In the genomic region with DNA sequence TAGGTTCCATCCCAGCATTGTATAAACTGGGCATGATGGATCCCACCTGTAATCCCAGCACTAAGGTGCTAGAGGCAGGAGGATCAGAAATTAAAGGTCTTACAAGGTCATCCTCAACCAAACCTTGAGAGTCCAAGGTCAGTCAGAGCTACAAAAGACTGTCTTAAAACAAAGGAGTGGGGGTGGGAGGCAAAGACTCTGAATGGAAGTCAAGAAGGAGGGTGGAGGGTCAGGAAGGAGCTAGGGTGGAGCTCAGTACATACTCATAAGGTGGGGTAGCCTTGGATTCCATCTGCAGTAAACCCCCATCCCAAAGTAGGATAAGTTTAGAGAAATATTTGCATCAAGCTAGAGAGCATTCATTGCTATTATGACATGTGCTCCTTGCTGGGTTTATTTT, we compare ENCODE assay signal across 27 mouse cellular contexts. TPM values are rescaled to one million over a fixed set of nuclear protein-coding genes. Genes with fewer than 3 reads are reported as not detected.
"Had no signal": no experiment of that assay in that cellular context is flagged by ENCODE, and none has a peak within 500 bp of the region (broad histone marks: within the 10 kb centered on the region; RNA-seq: fewer than 3 reads in every experiment).

No protein-coding gene starts in this region.

- H3K4me3 ChIP-seq: heart, adult 2 months; heart, embryonic 13.5 days; heart, embryonic 15.5 days; hindbrain, embryonic 10.5 days; hindbrain, embryonic 13.5 days; hindbrain, embryonic 15.5 days; kidney, embryonic 15.5 days; limb, embryonic 13.5 days; limb, embryonic 15.5 days; liver, embryonic 12.5 days had no signal

- H3K27ac ChIP-seq: heart, adult 2 months; heart, embryonic 13.5 days; heart, embryonic 15.5 days; hindbrain, embryonic 10.5 days; hindbrain, embryonic 13.5 days; hindbrain, embryonic 15.5 days; hindbrain, postnatal 0 days; kidney, embryonic 15.5 days; kidney, postnatal 0 days; limb, embryonic 13.5 days; limb, embryonic 15.5 days; liver, embryonic 12.5 days; liver, embryonic 14.5 days had no signal

- H3K4me1 ChIP-seq: hindbrain, embryonic 10.5 days; kidney, embryonic 15.5 days; limb, embryonic 13.5 days; liver, embryonic 12.5 days had no signal

- H3K36me3 ChIP-seq: heart, embryonic 13.5 days; heart, embryonic 15.5 days; hindbrain, embryonic 10.5 days; hindbrain, embryonic 13.5 days; hindbrain, embryonic 15.5 days; kidney, embryonic 15.5 days; limb, embryonic 13.5 days; limb, embryonic 15.5 days; liver, embryonic 12.5 days had no signal

- H3K9ac ChIP-seq: heart, embryonic 13.5 days; heart, embryonic 15.5 days; hindbrain, embryonic 13.5 days; hindbrain, embryonic 15.5 days; kidney, embryonic 15.5 days; limb, embryonic 13.5 days; limb, embryonic 15.5 days; liver, embryonic 12.5 days; liver, embryonic 14.5 days had no signal

- DNase-seq: gastrocnemius, postnatal 14 days; gastrocnemius, postnatal 36 days; heart, adult 11 months; heart, adult 2 months; heart, postnatal 14 days; heart, postnatal 4 days; kidney, adult 11 months; kidney, adult 2 months; kidney, adult 9 months; kidney, postnatal 14 days; kidney, postnatal 36 days; layer of hippocampus, adult 9-11 months; layer of hippocampus, postnatal 36 days; left cerebral cortex, postnatal 4 days had no signal

- H3K9me3 ChIP-seq: heart, embryonic 13.5 days; heart, embryonic 15.5 days; hindbrain, embryonic 10.5 days; hindbrain, embryonic 13.5 days; hindbrain, embryonic 15.5 days; kidney, embryonic 15.5 days; limb, embryonic 13.5 days; limb, embryonic 15.5 days; liver, embryonic 12.5 days had no signal

- H3K27me3 ChIP-seq: hindbrain, embryonic 15.5 days; kidney, embryonic 15.5 days; limb, embryonic 13.5 days; limb, embryonic 15.5 days had no signal

RNA-seq across cellular contexts. Expression of a gene that starts 24.0 kb away (rescaled TPM):
- total RNA-seq: heart, postnatal 4 days had no signal
- polyA plus RNA-seq: heart, embryonic 11.5 days; liver, embryonic 12.5 days had no signal
